Mouse (Mus musculus): ENCODE measurements around the gene Fbxo24. TPM values are rescaled to one million over a fixed set of nuclear protein-coding genes. Genes with fewer than 3 reads are reported as not detected.
A peak's percentile ranks its signal among the peaks of the same experiment; 100 is the strongest.

Fbxo24 gene
- total and polyA plus RNA-seq, 2 experiments = 0.05 TPM; not detected in 1

- H3K4me3 ChIP-seq (ENCODE audit: insufficient read depth, low read depth, low read length) = no peak overlapping the region
- H3K9ac ChIP-seq (ENCODE audit: low read depth, low read length) = peak overlapping the region; percentile 52
- TF ChIP-seq POLR2A (IDR thresholded peaks at IDR 0.05; ENCODE audit: extremely low read depth, insufficient read depth, low read length) (no peak), CTCF (IDR thresholded peaks at IDR 0.05; ENCODE audit: low read depth, low read length) (no peak)
- peaks cover 44% of the 10 kb centered on the region for H3K4me1 ChIP-seq (ENCODE audit: control insufficient read depth, insufficient read depth, low read length)
- H3K27me3 ChIP-seq (ENCODE audit: control insufficient read depth, insufficient read depth, low read length) = no peaks in the 10 kb centered on the region
- peak; percentile 85 for DNase-seq (ENCODE audit: extremely low read depth, low read depth, low spot score)
- peaks cover 19% of the 10 kb centered on the region; the same call in 1 of the 2 replicates for H3K79me2 ChIP-seq (ENCODE audit: control insufficient read depth, insufficient read depth, low read length)
- 2% methylated on average over 9 of the region's 9 CpGs for WGBS
- peaks cover 9% of the 10 kb centered on the region for H3K36me3 ChIP-seq (ENCODE audit: control insufficient read depth, insufficient read depth, low read length)
- H3K27ac ChIP-seq (replicated peaks; ENCODE audit: insufficient read depth, low read depth, low read length) = peak overlapping the region; percentile 79
Measured at GRCm38 (mm10) chr5:137671443-137672240, 42.8 kb upstream of the Fbxo24 start.

GRCm38 (mm10) chr5:137670240-137670639, 41.4 kb upstream of the Fbxo24 start:
- H3K9ac ChIP-seq (ENCODE audit: low read depth, low read length) = no peak overlapping the region
- peaks cover 17% of the 10 kb centered on the region for H3K36me3 ChIP-seq (ENCODE audit: control insufficient read depth, insufficient read depth, low read length)
- H3K4me3 ChIP-seq (ENCODE audit: insufficient read depth, low read depth, low read length) = no peak overlapping the region
- WGBS = 90% methylated on average over 1 of the region's 1 CpGs
- H3K27me3 ChIP-seq (ENCODE audit: control insufficient read depth, insufficient read depth, low read length) = no peaks in the 10 kb centered on the region
- no peak overlapping the region for H3K27ac ChIP-seq (replicated peaks; ENCODE audit: insufficient read depth, low read depth, low read length)
- DNase-seq (ENCODE audit: extremely low read depth, low read depth, low spot score) = no peak
- TF ChIP-seq POLR2A (IDR thresholded peaks at IDR 0.05; ENCODE audit: extremely low read depth, insufficient read depth, low read length) (no peak), CTCF (IDR thresholded peaks at IDR 0.05; ENCODE audit: low read depth, low read length) (no peak; the same call in 1 of the 2 replicates)
- peaks cover 19% of the 10 kb centered on the region; the same call in 1 of the 2 replicates for H3K79me2 ChIP-seq (ENCODE audit: control insufficient read depth, insufficient read depth, low read length)
- H3K4me1 ChIP-seq (ENCODE audit: control insufficient read depth, insufficient read depth, low read length) = peaks cover 34% of the 10 kb centered on the region

GRCm38 (mm10) chr5:137668971-137669370, 40.2 kb upstream of the Fbxo24 start:
- no peak for DNase-seq (ENCODE audit: extremely low read depth, low read depth, low spot score)
- Histone ChIP-seq H3K27ac (replicated peaks; ENCODE audit: insufficient read depth, low read depth, low read length) (no peak overlapping the region), H3K79me2 (ENCODE audit: control insufficient read depth, insufficient read depth, low read length) (peaks cover 19% of the 10 kb centered on the region), H3K4me3 (ENCODE audit: insufficient read depth, low read depth, low read length) (no peak overlapping the region), H3K36me3 (ENCODE audit: control insufficient read depth, insufficient read depth, low read length) (peaks cover 22% of the 10 kb centered on the region), H3K9ac (ENCODE audit: low read depth, low read length) (no peak overlapping the region), H3K4me1 (ENCODE audit: control insufficient read depth, insufficient read depth, low read length) (peaks cover 29% of the 10 kb centered on the region), H3K27me3 (ENCODE audit: control insufficient read depth, insufficient read depth, low read length) (no peaks in the 10 kb centered on the region)
- no peak for TF ChIP-seq CTCF (IDR thresholded peaks at IDR 0.05; ENCODE audit: low read depth, low read length)
- no peak for TF ChIP-seq POLR2A (IDR thresholded peaks at IDR 0.05; ENCODE audit: extremely low read depth, insufficient read depth, low read length)
- WGBS = 81% methylated on average over 10 of the region's 10 CpGs

- no peak overlapping the region for H3K4me3 ChIP-seq (ENCODE audit: insufficient read depth, low read depth, low read length)
- no peak overlapping the region for H3K27ac ChIP-seq (replicated peaks; ENCODE audit: insufficient read depth, low read depth, low read length)
- WGBS = 90% methylated on average over 9 of the region's 9 CpGs
- TF ChIP-seq POLR2A (IDR thresholded peaks at IDR 0.05; ENCODE audit: extremely low read depth, insufficient read depth, low read length) = no peak
- TF ChIP-seq CTCF (IDR thresholded peaks at IDR 0.05; ENCODE audit: low read depth, low read length) = no peak
- peaks cover 3% of the 10 kb centered on the region; the same call in 1 of the 2 replicates for H3K79me2 ChIP-seq (ENCODE audit: control insufficient read depth, insufficient read depth, low read length)
- peaks cover 41% of the 10 kb centered on the region for H3K36me3 ChIP-seq (ENCODE audit: control insufficient read depth, insufficient read depth, low read length)
- no peak overlapping the region for H3K9ac ChIP-seq (ENCODE audit: low read depth, low read length)
- H3K27me3 ChIP-seq (ENCODE audit: control insufficient read depth, insufficient read depth, low read length) = no peaks in the 10 kb centered on the region
- peaks cover 4% of the 10 kb centered on the region; the same call in 1 of the 2 replicates for H3K4me1 ChIP-seq (ENCODE audit: control insufficient read depth, insufficient read depth, low read length)
- no peak for DNase-seq (ENCODE audit: extremely low read depth, low read depth, low spot score)
Measured at GRCm38 (mm10) chr5:137663057-137663456, 34.3 kb upstream of the Fbxo24 start.

- peaks cover 29% of the 10 kb centered on the region for H3K36me3 ChIP-seq (ENCODE audit: control insufficient read depth, insufficient read depth, low read length)
- no peak for DNase-seq (ENCODE audit: extremely low read depth, low read depth, low spot score)
- WGBS = 81% methylated on average over 6 of the region's 6 CpGs
Measured at GRCm38 (mm10) chr5:137660064-137660688, 31.4 kb upstream of the Fbxo24 start.

More at GRCm38 (mm10) chr5:137660064-137660688, 31.4 kb upstream of the Fbxo24 start:
- Histone ChIP-seq H3K27ac (replicated peaks; ENCODE audit: insufficient read depth, low read depth, low read length) (no peak overlapping the region), H3K79me2 (ENCODE audit: control insufficient read depth, insufficient read depth, low read length) (no peaks in the 10 kb centered on the region; the same call in 1 of the 2 replicates), H3K27me3 (ENCODE audit: control insufficient read depth, insufficient read depth, low read length) (no peaks in the 10 kb centered on the region), H3K4me3 (ENCODE audit: insufficient read depth, low read depth, low read length) (no peak overlapping the region), H3K4me1 (ENCODE audit: control insufficient read depth, insufficient read depth, low read length) (peaks cover 4% of the 10 kb centered on the region; the same call in 1 of the 2 replicates), H3K9ac (ENCODE audit: low read depth, low read length) (no peak overlapping the region)
- TF ChIP-seq POLR2A (IDR thresholded peaks at IDR 0.05; ENCODE audit: extremely low read depth, insufficient read depth, low read length) = no peak
- TF ChIP-seq CTCF (IDR thresholded peaks at IDR 0.05; ENCODE audit: low read depth, low read length) = no peak
